Mouse (Mus musculus): Measurements from ENCODE around the gene Nosip.
"Not testable (repeated sequence)": the region's sequence is repeated elsewhere in the genome, so short reads cannot be mapped to it uniquely, and the experiment has no call there.

Nosip gene

DNA sequence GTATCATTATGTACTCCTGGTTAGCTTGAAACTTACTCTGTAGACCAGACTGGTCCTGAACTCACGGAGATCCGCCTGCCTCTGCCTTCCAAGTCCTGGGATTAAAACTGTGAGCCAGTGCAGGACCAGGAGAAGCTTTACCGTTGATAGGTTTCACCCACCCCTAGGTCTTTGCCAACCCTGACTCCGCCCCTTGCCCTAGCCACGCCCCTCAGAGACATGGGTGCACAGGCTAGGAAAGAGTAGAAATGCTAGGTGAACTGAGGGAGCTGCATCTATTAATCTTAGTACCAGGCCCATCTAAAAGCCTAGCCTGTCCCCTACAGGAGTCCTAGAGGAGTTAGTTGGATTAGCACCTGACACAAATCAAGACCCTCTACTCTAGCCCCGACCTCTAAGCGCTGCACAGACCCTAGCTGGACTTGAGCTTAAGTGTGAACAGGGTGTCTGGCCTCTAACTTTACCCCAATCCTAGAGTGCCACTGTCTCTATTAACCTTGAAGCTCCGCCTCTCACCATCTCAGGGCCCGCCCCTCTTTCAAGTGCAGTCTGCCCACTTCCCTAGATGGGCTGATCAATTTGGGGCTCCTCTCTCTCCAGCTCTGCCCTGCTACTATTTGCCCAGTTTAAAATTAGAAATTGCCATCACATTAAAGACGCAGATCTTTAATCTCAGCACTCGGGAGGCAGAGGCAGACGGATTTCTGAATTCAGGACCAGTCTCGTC is 28.2 kb downstream of the Nosip start:
- no peak for DNase-seq (ENCODE audit: low read depth, low spot score)

DNA sequence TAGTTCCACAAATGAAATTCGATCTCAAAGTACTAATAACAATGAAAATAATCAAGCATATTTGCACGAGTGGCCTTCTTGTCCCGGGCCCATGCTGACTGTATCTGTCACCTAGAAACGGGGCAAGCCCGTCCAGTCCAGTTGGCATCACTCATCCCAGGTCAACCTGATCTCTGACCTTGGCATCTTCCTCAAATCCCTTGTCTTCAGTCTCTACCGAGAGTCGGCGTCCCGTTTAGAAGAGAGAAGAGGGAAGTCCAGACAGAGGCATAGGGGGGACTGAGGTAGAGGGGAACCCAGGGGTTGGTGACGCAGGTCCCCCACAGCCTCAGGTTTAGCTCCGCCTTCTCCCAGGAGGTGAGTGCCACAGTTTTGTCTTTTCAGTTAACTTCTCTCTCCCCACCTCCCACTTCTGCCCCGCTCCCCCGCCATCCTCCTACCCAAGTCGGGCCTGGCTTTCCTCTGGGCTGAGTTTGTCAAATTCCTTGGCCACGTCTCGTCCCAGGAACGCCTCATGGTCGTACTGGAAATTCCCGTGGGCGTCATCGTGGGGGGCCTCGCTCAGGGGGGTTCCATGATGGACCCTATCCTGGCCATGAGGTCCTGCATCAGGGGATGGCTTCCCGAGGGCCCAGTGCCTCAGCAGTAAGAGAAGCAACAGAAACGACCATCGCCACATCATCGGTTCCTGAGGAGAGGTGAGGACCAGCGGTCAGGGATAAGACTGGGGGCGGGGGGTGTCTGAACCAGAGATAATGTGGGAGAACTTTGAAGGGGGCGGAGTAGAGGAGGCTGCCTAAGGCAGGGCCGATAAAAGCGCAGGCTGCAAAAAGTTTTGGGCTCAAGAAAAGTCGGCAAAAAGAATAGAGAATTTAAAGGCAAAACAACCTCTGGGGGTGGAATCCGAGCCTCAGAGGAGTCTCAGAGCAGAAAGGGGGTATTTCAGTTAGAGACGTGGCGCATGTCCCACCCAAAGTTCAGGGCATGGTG is 29.1 kb downstream of the Nosip start:
- no peak for DNase-seq (ENCODE audit: low read depth, low spot score)

DNA sequence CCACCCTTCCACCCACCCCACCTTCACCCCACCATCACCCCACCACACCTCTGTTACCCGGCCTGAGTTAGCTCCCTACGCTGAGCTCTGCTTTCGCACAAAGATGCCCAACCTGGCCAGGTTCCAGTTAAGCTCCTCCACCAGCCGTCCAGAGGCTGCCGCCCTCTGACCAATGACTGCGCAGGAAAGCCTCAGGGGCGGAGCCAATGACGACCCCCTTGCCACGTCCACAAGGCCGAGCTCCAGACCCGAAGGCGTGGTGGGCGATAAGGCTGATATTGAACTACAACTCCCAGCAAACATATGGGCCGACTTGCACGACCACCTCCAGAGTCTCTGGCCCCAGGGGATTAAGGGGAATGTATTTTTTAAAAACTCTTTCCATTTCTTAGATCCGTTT is 29.8 kb downstream of the Nosip start, which contains the start of gene Rcn3:
Gene Rcn3 (minus strand): TSS at position 174 of the 400 bp plus-strand sequence.
- DNase-seq (ENCODE audit: low read depth, low spot score) = peak; percentile 37

DNA sequence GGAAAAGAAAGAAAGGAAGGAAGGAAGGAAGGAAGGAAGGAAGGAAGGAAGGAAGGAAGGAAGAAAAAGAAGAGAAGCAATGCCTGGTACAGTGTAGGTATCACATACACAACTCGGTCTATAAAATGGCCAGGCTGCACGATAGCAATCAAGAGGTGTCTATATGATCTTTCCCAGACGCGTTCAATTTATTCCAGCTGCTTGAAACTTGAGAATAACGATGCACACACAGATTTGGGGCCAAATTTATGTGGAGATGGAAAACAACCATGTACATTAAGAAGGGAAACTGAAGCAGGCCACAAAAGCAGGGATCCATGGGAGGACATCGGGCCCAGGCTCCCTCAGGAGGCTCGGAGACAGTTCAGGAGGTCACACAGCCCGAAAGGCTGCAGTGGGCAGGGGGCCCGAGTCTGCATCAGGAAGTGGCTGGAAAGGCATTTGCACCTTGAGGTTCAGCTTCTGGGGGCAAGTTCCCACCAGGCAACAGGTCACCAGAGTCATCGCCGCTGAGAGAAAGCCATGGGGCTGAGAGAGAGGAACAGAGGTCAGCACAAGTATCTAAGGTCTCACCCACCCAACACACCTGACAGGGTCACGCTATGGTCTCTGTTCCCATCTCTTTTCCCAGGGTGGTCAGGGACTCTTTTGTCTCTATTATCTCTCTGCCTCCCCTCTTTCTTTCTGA is 30.7 kb downstream of the Nosip start:
- DNase-seq (ENCODE audit: low read depth, low spot score) = no peak

DNA sequence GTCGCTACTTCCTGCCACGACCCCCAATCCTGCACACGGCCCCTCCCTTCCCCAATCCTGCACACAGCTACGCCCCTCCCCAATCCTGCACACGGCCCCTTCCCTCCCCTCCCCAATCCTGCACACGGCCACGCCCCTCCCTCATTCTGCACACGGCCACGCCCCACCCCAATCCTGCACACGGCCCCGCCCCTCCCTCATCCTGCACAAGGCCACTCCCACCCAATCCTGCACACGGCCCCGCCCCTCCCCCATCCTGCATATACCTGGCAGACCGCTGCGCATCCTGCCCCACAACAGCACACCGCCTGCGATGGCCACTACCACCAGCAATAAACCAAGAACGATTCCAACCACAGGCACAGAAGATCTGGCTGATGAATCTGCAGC is 31.3 kb downstream of the Nosip start:
- no peak for DNase-seq (ENCODE audit: low read depth, low spot score)

DNA sequence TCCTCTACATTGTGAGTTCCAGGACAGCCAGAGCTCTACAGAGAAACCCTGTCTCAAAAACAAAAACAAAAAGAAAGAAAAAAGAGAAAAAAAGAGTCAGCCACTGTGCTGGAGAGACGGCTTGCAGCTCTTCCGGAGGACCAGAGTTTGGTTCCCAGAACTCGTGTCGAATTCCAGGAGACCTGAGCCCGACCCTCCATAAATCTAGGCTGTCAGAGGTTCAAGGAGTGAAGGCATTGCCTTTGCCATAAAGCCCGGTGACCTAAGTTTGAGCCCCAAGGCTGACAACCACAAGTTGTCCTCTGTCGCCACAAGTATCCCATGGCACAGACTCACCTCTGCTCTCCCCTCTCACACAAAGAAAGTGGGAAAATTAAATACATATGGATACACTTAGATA is 31.9 kb downstream of the Nosip start:
- no peak for DNase-seq (ENCODE audit: low read depth, low spot score)

DNA sequence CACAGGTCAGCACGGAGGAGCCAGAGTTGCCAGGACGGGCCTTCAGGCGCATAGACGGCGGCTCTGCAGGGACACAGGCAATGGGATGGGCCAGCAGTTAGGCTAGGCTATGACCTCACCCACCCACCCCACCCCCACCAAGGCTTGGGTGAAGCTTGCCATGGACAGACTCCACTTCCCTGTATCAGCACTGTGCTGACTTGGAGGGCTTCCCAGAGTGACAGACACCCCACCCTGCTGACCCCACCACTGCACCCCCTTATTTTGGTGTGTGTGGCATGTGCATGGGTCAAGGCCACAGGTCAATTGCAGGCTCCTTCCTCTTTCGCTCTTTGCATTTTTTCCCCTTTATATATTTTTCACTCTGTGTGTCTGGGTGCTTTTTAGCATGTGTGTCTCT is 33.1 kb downstream of the Nosip start:
- no peak for DNase-seq (ENCODE audit: low read depth, low spot score)

DNA sequence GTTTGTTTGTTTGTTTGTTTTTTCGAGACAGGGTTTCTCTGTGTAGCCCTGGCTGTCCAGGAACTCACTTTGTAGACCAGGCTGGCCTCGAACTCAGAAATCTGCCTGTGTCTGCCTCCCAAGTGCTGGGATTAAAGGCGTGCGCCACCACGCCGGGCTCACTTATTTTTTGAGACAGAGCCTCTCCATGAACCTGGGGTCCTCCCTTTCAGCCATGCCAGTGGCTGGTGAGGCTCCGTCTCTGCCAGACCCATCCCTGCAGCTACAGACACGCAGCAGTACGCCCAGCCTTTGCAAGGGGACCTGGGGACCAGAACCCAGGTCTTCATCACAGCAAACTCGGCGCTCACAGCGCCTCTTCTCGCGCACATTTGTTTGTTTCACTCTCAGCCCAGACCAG is 33.7 kb downstream of the Nosip start:
- not testable (repeated sequence) for DNase-seq (ENCODE audit: low read depth, low spot score)

DNA sequence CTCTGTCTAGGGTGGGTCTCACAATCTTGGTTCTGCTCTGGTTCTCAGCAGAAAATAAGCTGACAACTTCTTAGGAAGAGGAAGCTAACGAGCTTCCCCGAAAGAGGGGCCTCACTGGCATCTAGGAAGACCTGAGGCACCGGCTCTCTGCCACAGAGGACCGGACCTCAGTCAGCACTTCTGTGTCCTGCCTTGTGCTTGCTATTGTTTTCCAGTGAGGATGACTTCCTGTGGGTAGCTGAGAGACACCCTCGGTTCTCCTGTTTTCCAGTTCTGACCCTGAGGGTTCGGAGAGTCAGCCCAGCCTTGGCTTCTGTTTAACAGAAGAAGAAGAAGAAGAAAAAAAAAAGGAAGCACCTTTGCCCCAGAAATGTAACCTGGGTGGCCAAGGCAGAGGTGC is 35.2 kb downstream of the Nosip start:
- DNase-seq (ENCODE audit: low read depth, low spot score) = no peak

DNA sequence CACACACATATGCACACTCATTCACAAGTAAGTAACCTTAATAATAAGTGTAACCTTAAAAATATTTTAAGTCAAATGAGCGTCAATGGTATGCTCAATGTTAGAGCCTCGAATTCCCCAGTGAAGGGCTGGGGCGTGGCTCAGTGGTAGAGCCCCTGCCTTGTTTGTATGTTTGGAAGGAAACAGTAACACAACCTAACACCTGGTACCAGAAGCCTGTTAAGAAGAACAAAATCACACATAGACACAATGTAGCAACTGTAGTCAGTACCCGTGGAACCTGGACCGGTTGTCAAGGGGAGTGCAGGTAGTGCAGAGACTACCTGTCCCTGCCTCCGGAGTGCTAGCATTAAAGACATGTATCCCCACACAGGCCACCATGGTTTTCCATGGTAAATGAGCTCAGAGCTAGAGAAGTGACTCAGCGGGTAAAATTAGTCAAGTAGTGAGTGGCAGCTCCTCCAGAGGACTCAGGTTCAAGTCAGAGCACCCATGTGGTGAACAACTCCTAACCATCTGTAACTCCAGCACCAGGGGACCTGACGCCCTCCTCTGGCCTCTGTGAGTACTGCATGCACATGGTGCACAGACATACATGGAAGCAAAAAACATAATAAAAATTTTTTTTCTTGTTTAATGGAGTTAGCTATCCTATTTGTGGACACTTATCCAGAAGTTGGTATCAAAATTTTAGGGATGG is 36.5 kb downstream of the Nosip start:
- no peak for DNase-seq (ENCODE audit: low read depth, low spot score)

DNA sequence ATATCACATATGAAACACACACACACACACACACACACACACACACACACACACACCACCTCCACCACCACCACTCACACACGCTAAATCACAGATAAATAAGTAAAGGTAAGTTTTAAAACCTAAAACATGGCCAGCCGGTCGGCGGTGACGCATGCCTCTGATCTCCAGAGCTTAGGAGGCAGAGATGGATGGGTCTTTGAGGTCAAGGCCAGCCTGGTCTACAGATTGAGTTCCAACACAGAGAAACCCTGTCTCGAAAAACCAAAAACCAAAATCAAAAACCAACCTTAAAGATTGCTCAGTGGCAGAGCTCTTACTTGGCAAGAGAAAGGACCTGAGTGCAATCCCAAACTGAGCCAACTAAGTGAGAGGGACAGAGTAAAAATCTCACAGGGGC is 37.8 kb downstream of the Nosip start:
- no peak for DNase-seq (ENCODE audit: low read depth, low spot score)

DNA sequence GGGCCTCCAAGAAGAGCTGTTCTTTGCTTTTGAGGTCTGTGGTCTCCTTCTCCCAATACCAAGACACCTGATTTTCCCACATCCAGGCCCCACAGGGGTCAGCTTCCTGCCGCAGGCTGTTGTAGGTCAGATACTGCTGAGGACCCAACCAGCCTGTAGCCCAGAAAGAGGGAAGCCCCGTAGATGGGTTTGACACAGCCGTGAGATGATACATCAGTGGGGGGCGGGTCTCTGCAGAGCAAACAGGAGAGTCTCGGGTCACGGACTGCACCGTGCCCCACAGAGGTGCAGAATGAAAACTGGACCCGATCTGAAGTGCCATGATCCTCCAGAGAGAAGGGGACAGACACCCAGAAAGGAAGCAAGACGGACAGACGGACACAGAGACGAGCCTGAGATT is 40.2 kb downstream of the Nosip start:
- DNase-seq (ENCODE audit: low read depth, low spot score) = no peak

DNA sequence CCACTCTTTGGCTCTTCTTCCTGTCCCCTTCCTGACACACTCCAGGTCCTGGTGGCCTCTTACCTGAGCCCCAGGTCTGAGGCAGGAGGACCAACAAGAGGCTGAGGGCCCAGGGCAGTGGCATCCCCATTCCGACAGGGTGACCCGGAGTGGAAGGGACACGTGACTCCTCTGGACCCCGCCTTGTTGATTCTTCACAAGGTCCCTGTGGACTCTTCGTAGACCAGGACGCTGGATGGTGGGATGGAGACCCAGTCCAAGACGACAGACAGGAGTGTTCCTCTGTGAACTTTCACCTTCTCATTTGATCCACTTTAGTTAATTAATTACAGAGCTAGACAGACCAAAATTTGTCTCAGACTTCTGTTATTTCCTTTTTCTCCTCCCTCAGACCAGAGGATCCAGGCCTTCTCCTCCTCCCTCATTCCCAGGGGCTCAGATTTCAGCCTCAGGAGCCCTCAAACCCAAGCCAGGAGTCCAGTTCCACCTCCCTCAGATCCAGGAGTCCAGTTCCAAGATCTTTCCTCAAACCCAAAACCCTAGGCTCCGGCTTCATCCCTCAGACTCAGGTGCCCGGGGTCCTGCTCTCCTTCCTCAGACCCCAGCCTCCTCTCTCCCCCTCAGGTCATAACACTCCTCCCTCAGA is 40.8 kb downstream of the Nosip start:
- no peak for DNase-seq (ENCODE audit: low read depth, low spot score)

DNA sequence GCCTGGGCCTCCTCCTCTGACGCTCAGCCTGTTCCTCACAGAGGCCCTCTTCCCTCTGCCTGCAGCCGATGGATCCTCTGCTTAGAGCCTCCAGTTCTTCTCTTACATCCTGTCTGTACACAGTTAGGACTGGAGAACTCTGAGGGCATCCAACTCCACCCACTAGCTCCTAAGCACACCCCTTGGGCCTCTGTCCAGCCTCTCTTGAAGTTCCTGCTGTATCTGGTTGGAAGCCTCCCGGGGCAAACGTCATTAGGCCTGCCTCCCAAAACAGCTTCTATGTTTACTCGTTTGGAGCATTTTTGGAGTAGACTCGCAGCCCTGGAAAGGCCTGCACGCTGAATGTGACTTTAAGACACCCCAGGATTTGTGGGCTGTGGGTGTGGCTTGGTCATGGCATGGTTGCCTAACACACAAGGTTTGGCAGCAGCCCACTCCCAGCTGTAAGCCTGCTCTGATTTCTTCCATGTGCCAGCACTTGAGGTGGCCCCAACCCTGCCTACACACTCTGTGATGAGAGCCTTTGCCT is 41.5 kb downstream of the Nosip start, which contains the start of gene Fcgrt:
Gene Fcgrt (minus strand): TSS at position 200 of the 529 bp plus-strand sequence.
- peak; percentile 83 for DNase-seq (ENCODE audit: low read depth, low spot score)

DNA sequence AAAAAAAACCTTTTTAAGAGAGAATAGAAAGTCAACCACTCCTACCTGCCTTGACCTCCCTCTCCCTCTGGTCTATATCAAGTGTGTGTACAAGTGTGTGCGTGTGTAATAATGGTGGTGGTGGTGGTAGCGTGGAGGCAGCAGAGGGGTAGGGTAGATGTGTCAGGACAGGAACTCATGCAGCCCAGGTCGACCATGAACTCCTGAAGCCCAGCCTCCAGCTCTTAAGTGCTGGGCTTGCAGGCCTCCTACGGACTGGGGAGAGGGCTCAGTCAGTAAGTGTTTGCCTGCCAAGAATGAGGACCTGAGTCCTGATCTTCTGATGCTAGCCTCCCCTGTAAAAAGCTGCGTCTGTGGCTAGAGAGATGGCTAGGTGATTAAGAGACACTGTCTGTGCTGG is 42.7 kb downstream of the Nosip start:
- no peak for DNase-seq (ENCODE audit: low read depth, low spot score)

DNA sequence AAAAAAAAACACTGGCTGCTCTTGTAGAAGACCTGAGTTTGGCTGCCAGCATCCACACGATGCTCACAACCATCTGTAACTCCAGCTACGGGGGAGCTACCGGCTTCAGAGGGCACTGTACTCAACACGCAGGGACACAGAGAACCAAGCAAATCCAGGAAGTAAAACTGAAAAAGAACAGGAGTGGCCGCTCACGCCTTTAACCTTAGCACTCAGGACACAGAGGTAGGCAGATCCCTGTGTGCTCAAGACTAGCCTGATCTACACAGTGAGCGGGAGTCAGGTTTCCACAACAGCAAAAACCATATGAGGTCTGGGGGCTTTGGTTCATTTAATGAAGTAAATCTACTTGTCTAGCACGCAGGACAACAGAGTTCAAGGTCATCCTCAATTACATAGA is 43.3 kb downstream of the Nosip start:
- no peak for DNase-seq (ENCODE audit: low read depth, low spot score)

DNA sequence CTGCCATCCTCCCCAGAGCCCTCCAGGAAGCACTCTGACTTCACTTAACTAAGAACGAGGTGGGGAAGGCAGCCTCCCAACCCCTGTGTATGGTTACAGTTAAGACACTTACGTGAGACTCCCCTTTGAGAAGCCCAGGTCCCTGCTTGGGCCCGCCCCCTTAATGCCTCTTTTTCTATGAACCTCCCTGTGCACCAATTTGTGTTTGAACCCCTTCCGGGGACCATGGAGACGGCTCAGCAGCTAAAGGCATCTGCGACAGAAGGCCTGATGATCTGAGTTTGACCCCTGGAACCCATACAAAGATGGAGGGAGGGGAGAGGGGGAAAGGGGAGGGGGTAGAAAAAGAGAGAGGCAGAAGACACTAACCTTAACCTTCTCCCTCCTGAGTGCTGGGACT is 44.2 kb downstream of the Nosip start:
- DNase-seq (ENCODE audit: low read depth, low spot score) = no peak

DNA sequence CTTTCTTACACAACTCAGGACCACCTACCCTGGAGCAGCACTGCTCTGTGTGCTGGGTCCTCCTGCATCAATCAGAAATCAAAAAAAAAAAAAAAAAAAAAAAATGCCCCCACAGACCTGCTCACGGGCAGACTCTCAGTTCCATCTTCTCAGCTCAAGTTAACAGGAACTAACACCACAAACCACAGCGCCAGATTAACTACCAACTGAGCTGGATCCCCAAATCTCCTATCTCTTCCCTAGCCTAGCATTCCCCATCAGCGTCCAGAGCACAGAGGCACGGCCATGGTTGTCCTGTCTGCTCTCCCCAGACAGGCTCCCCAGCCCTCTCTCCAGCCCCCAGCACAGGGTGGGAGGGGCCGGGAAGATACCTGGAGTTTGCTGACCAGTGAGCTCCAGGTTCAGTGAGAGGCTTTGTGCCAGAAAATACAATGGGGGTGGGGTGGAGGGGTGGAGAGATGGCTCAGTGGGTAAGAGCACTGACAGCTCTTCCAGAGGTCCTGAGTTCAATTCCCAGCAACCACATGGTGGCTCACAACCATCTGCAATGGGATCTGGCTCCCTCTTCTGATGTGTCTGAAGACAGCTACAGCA is 44.9 kb downstream of the Nosip start:
- no peak for DNase-seq (ENCODE audit: low read depth, low spot score)

DNA sequence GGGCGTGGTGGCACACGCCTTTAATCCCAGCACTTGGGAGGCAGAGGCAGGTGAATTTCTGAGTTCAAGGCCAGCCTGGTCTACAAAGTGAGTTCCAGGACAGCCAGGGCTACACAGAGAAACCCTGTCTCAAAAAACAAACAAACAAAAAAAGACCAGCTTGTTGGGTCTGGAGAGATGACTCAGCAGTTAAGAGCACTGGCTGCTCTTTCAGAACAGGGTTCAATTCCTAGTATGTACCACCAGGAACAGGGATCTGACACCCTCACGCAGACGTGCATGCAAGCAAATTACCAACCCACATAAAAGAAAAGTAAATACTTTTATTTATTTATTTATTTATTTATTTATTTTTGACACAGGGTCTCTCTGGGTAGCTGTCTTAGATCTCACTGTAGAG is 47.9 kb downstream of the Nosip start:
- not testable (repeated sequence) for DNase-seq (ENCODE audit: low read depth, low spot score)

DNA sequence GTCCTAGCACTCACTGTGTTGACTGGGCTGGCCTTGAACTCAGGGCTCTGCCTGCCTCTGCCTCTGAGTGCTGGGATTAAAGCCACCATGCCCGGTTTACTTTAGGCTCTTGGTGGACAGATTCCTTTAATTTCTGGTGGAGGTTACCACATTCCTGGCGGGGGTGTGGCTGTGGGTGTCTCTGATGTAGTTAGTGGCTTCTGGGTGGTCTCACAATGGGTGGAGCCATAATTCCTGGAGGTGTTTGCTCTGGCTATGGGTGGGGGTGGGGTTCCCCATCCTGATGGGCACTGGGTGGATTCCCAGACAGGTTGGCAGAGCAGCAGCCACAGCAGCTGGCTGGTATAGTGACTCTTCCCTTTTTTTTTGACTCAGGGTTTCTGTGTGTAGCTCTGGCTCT is 49.7 kb downstream of the Nosip start:
- no peak for DNase-seq (ENCODE audit: low read depth, low spot score)

Data from brain, adult 2 months (tissue).